Mouse (Mus musculus) limb, embryonic 14.5 days (tissue): ENCODE results near the gene Asns. TPM values are rescaled to one million over a fixed set of nuclear protein-coding genes. Genes with fewer than 3 reads are reported as not detected.

ENCODE experiments used
- ATAC-seq: fragments of 200-750 bp; cut with Nextera tagmentation; 2 replicates; pipeline ENCODE4 v1.8.0; 2017; ENCODE audit warnings: low read depth, moderate number of reproducible peaks, moderate TSS enrichment; ENCODE audit not compliant: low FRiP score
- DNase-seq: peaks from one replicate; pipeline ENCODE4 v3.0.0-alpha.2; 2015; ENCODE audit warnings: low spot score
- H3K27ac ChIP-seq: fragments of 300-500 bp; sonication (generic); replicated peaks from 2 replicates; pipeline ENCODE4 v1.5.1; 2014; ENCODE audit warnings: low read depth, mild to moderate bottlenecking, low read length, moderate library complexity, mixed read lengths
- H3K27me3 ChIP-seq: fragments of 300-500 bp; sonication (generic); 2 replicates; pipeline ENCODE4 v1.6.1; 2014; ENCODE audit warnings: low read length, mixed read lengths; ENCODE audit not compliant: control insufficient read depth, insufficient read depth
- H3K36me3 ChIP-seq: fragments of 300-500 bp; sonication (generic); 2 replicates; pipeline ENCODE4 v1.6.1; 2014; ENCODE audit warnings: mild to moderate bottlenecking, low read length, moderate library complexity, mixed read lengths; ENCODE audit not compliant: control insufficient read depth, insufficient read depth
- H3K4me1 ChIP-seq: fragments of 300-500 bp; sonication (generic); 2 replicates; pipeline ENCODE4 v1.6.1; 2014; ENCODE audit warnings: antibody characterized with exemption, low read length, mixed read lengths; ENCODE audit not compliant: control insufficient read depth, insufficient read depth
- H3K4me2 ChIP-seq: fragments of 300-500 bp; sonication (generic); replicated peaks from 2 replicates; pipeline ENCODE4 v1.6.1; 2014; ENCODE audit warnings: low read depth, mild to moderate bottlenecking, low read length, moderate library complexity; ENCODE audit not compliant: severe bottlenecking
- H3K4me3 ChIP-seq: fragments of 300-500 bp; sonication (generic); replicated peaks from 2 replicates; pipeline ENCODE4 v1.5.1; 2014; ENCODE audit warnings: low read length
- H3K9ac ChIP-seq: fragments of 300-500 bp; sonication (generic); 2 replicates; pipeline ENCODE4 v1.6.1; 2014; ENCODE audit warnings: mild to moderate bottlenecking, low read depth, low read length, moderate library complexity; ENCODE audit not compliant: severe bottlenecking
- H3K9me3 ChIP-seq: fragments of 300-500 bp; sonication (generic); 2 replicates; pipeline ENCODE4 v1.6.1; 2016; ENCODE audit warnings: low read length; ENCODE audit not compliant: control insufficient read depth
- POLR2A ChIP-seq: fragments of 200-500 bp; IDR thresholded peaks from 2 replicates; pipeline ENCODE4 v1.8.0; 2012; ENCODE audit warnings: inconsistent platforms, mild to moderate bottlenecking, moderate library complexity, borderline replicate concordance; ENCODE audit not compliant: insufficient read depth, insufficient read length; ENCODE audit errors: extremely low read depth
- WGBS: fragments of 180-500 bp; shearing (Covaris S2); extraction: QIAGEN DNeasy Blood & Tissue Kit; methylation state at CpG from one replicate; pipeline ENCODE4 v1.1.7; 2014; 5-methylcytosine and 5-hydroxymethylcytosine counted together
- polyA plus RNA-seq, 2 experiments: library from polyadenylated mRNA; depleted of rRNA in 1 of 2; stranded (reverse) in 1 of 2; unstranded in 1 of 2; fragments of >200 nt; fragmentation: Nextera tagmentation in 1 of 2; extraction: Ambion mirVana in 1 of 2; gene quantifications; 2 replicates each; pipeline versions ENCODE4 v1.2.1 to v1.2.3; 2012 to 2014

Asns gene
- polyA plus RNA-seq, 2 experiments: 25.2 to 56.0 TPM

DNA sequence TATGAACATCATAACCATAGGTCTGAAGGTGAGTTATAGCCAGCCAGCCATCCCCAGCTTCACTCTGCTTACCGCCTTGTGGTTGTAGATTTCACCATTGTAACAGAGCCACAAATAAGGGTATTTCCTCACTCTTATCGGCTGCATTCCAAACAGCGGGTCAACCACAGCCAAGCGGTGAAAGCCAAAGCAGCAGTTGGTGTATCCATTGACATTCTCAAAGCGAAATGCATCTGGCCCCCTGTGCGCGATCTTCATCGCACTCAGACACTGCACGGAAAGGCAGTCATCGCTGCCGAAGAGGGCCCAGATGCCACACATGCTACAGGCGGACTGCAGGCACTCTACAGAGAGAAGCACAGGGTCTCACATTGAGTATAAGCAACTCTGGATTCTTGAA, 3.9 kb downstream of the Asns start:
- Histone ChIP-seq H3K4me3 (no peak overlapping the region), H3K27ac (no peak overlapping the region), H3K4me2 (no peak overlapping the region), H3K27me3 (no peaks in the 10 kb centered on the region), H3K9me3 (no peaks in the 10 kb centered on the region), H3K4me1 (peaks cover 2% of the 10 kb centered on the region; the same call in 1 of the 2 replicates), H3K36me3 (no peaks in the 10 kb centered on the region), H3K9ac (no peak overlapping the region)
- no peak for DNase-seq
- 91% methylated on average over 12 of the region's 12 CpGs for WGBS
- TF ChIP-seq POLR2A: no peak
- no peak for ATAC-seq

DNA sequence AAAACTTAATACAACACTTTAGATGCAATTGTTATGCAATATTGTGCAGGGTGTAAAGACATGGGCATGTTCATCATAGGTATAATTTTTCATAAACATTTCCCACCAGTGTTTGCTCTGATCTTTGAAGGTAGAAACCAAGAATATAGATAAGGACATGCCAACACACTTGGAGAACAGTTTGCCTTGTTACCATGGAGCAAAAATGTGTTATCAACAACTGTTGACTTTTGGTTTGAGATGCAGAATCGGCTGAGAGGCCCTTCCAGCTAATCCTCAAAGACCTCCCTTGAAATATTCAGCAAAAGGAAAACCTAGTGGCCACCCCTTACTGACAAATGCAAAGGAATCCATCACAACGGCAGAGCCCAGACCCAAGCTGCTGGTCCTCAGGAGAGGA, 7.0 kb downstream of the Asns start:
- H3K36me3 ChIP-seq: peaks cover 11% of the 10 kb centered on the region
- no peak overlapping the region for H3K4me2 ChIP-seq
- DNase-seq (no peak), ATAC-seq (no peak)
- no peak for TF ChIP-seq POLR2A
- H3K9ac ChIP-seq: no peak overlapping the region
- H3K27me3 ChIP-seq: no peaks in the 10 kb centered on the region
- no peak overlapping the region for H3K4me3 ChIP-seq
- WGBS: 90% methylated on average over 2 of the region's 2 CpGs
- no peak overlapping the region for H3K27ac ChIP-seq
- H3K4me1 ChIP-seq: no peaks in the 10 kb centered on the region
- H3K9me3 ChIP-seq: no peaks in the 10 kb centered on the region

GRCm38 (mm10) chr6:7676194-7676901, 16.7 kb downstream of the Asns start:
- no peak overlapping the region for H3K4me2 ChIP-seq
- no peak overlapping the region for H3K9ac ChIP-seq
- no peak overlapping the region for H3K4me3 ChIP-seq
- ATAC-seq: no peak
- WGBS: 88% methylated on average over 8 of the region's 8 CpGs
- H3K27me3 ChIP-seq: no peaks in the 10 kb centered on the region
- H3K4me1 ChIP-seq: no peaks in the 10 kb centered on the region
- no peak for TF ChIP-seq POLR2A
- H3K27ac ChIP-seq: no peak overlapping the region
- H3K36me3 ChIP-seq: peaks cover 8% of the 10 kb centered on the region; the same call in 1 of the 2 replicates
- no peaks in the 10 kb centered on the region for H3K9me3 ChIP-seq
- DNase-seq: no peak

DNA sequence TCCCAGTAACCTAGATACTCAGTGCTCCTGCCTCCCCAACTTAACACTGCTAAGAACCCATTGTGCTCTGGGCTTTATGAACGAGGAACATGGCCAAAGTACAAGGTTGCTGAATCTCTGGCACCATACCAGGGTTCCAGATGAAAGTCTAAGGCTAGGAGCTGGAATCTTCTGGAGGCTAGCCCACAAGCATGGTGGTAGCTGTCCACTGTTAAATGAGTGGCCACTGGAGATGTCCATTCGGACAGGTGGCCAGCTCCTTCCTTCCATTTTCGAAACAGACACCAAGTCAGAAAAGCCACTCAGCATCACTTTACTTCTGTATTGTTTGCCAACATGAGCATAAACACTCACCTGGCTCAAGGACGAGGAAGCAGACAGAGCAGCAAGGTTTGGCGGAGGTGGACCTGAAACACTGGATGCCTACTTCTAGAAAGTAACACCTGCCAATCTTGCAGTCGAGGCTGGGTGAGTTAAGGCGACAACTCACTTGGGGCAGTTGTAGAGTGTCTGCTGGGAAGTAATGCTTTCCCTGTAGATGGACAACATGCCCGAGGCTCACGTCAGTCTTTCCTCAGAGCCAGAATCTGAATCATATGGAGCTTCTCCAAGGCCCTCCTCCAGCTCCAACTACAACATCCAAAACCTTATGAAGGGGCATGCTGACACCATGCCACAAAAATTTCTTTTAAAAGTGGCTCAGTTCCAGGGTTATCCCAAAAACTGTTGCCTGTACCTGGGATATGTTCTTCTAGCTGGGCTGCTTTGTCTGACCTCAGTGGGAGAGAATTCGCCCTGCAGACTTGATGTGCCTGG, 20.4 kb downstream of the Asns start:
- no peak overlapping the region for H3K27ac ChIP-seq
- 87% methylated on average over 10 of the region's 10 CpGs for WGBS
- H3K4me2 ChIP-seq: no peak overlapping the region
- H3K36me3 ChIP-seq: 0 out of 2 replicates have a peak, but pooled peaks cover 2% of the 10 kb centered on the region
- H3K27me3 ChIP-seq: no peaks in the 10 kb centered on the region
- no peaks in the 10 kb centered on the region for H3K4me1 ChIP-seq
- ATAC-seq (no peak), DNase-seq (no peak)
- no peak for TF ChIP-seq POLR2A
- H3K4me3 ChIP-seq: no peak overlapping the region
- no peaks in the 10 kb centered on the region for H3K9me3 ChIP-seq
- no peak overlapping the region for H3K9ac ChIP-seq

DNA sequence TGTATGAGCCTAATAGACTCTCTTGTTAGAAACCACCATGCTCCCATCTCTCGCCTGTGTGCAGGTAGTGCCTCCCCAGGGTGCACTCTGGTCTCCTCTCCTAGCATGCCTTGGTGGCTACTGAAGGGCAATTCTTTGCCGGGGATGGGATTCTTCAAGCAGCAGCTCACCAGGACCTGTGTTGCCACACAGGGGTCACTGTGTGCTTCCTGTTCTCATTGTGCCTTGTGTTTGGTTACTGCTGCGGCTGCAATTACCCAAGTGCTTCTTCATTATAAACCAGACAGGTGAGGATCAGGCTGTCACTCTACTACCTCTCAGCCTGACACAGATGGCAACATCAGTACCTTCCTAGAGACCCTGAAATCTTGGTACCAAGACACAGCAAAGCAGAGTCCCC, 21.6 kb downstream of the Asns start:
- WGBS: 68% methylated on average over 3 of the region's 3 CpGs
- H3K4me3 ChIP-seq: no peak overlapping the region
- H3K27ac ChIP-seq: no peak overlapping the region
- DNase-seq: no peak
- H3K4me1 ChIP-seq: no peaks in the 10 kb centered on the region
- H3K4me2 ChIP-seq: no peak overlapping the region
- no peak for ATAC-seq
- H3K36me3 ChIP-seq: 0 out of 2 replicates have a peak, but pooled peaks cover 2% of the 10 kb centered on the region
- H3K9ac ChIP-seq: no peak overlapping the region
- TF ChIP-seq POLR2A: no peak
- no peaks in the 10 kb centered on the region for H3K9me3 ChIP-seq
- H3K27me3 ChIP-seq: no peaks in the 10 kb centered on the region
